Mouse (Mus musculus) forebrain, embryonic 16.5 days (tissue): ENCODE measurements around the gene Cpsf7. TPM values are rescaled to one million over a fixed set of nuclear protein-coding genes. Genes with fewer than 3 reads are reported as not detected.

Experiments
- ATAC-seq: fragments of 200-750 bp; cut with Nextera tagmentation; 2 replicates; pipeline ENCODE4 v1.8.0; 2017; ENCODE audit warnings: mild to moderate bottlenecking, moderate library complexity
- H3K27ac ChIP-seq: fragments of 300-500 bp; sonication (generic); 2 replicates; pipeline ENCODE4 v1.5.1; 2014; ENCODE audit warnings: low read length, control low read depth
- H3K27me3 ChIP-seq: fragments of 300-500 bp; sonication (generic); replicated peaks from 2 replicates; pipeline ENCODE4 v1.6.1; 2014; ENCODE audit warnings: low read length; ENCODE audit not compliant: control insufficient read depth, insufficient read depth
- H3K36me3 ChIP-seq: fragments of 300-500 bp; sonication (generic); 2 replicates; pipeline ENCODE4 v1.6.1; 2014; ENCODE audit not compliant: control insufficient read depth, insufficient read depth
- H3K4me1 ChIP-seq: fragments of 300-500 bp; sonication (generic); replicated peaks from 2 replicates; pipeline ENCODE4 v1.6.1; 2014; ENCODE audit warnings: low read length; ENCODE audit not compliant: control insufficient read depth, insufficient read depth
- H3K4me2 ChIP-seq: fragments of 300-500 bp; sonication (generic); 2 replicates; pipeline ENCODE4 v1.6.1; 2014; ENCODE audit warnings: mild to moderate bottlenecking, low read length, control low read depth
- H3K4me3 ChIP-seq: fragments of 300-500 bp; sonication (generic); replicated peaks from 2 replicates; pipeline ENCODE4 v1.5.1; 2014; ENCODE audit warnings: mild to moderate bottlenecking, low read length, control low read depth
- H3K9ac ChIP-seq: fragments of 300-500 bp; sonication (generic); replicated peaks from 2 replicates; pipeline ENCODE4 v1.6.1; 2014; ENCODE audit warnings: low read depth, low read length, control low read depth
- H3K9me3 ChIP-seq: fragments of 300-500 bp; sonication (generic); 2 replicates; pipeline ENCODE4 v1.6.1; 2016; ENCODE audit warnings: low read length; ENCODE audit not compliant: control insufficient read depth
- WGBS: fragments of 180-500 bp; shearing (Covaris S2); extraction: QIAGEN DNeasy Blood & Tissue Kit; methylation state at CpG from one replicate; pipeline ENCODE4 v1.1.7; 2014; 5-methylcytosine and 5-hydroxymethylcytosine counted together
- polyA plus RNA-seq: library from polyadenylated mRNA; unstranded; fragments of >200 nt; fragmentation: Nextera tagmentation; extraction: Ambion mirVana; gene quantifications from 2 replicates; pipeline ENCODE4 v1.2.1, GENCODE M21; 2015

Gene Cpsf7
- polyA plus RNA-seq = 58.4 and 59.3 TPM in 2 replicates

DNA sequence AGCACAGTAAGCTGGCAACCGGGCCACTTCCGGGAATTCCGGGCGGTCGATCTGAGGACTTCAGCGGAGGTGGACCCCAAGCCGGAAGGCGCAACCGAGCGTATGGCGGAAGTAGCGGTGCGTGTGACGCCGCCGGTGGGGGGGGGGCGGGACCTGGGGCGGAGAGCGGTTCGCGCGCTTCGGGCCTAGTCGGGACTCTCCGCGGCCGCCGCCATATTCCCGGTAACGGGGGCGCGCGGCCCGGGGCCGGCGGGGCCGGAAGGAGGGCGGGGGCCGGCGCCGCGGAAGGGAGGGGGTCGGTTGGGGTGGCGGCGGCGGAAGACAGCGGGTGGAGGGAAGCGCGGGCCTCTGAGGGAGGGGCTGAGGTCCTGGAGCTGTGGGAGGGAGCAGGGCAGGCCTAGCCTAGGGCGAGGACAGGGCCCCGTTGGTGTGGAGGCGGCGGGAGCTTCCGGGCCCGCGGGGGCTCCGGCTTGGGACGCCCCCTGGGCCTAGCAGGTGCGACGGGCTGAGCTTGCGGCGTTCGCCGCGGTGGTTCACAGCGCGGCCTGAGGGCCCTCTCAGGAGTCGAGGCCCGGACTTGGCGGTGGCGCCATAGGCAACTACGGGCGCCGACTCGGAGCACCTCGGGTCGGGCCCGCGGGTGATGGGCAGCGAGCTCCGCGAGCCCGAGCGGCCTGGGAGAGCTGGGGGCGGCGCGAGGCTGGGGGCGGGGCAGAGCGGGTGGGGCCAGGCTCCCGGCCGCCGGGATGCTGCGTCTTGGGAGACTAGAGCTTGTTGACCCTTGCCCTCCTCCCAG, at the start of gene Cpsf7:
Gene Cpsf7, plus strand, starts transcription at position 161 of the 796 bp plus-strand sequence.
- Histone ChIP-seq H3K9me3 (no peaks in the 10 kb centered on the region), H3K4me1 (peaks cover 17% of the 10 kb centered on the region), H3K4me3 (peak within 1 kb of the TSS; percentile 99), H3K36me3 (no peaks in the 10 kb centered on the region), H3K27me3 (no peaks in the 10 kb centered on the region), H3K4me2 (peak within 1 kb of the TSS; percentile 81), H3K9ac (peak within 1 kb of the TSS; percentile 99), H3K27ac (peak within 1 kb of the TSS; percentile 96)
- under 1% methylated on average over 81 of the region's 93 CpGs for WGBS
- ATAC-seq = peak; percentile 95

DNA sequence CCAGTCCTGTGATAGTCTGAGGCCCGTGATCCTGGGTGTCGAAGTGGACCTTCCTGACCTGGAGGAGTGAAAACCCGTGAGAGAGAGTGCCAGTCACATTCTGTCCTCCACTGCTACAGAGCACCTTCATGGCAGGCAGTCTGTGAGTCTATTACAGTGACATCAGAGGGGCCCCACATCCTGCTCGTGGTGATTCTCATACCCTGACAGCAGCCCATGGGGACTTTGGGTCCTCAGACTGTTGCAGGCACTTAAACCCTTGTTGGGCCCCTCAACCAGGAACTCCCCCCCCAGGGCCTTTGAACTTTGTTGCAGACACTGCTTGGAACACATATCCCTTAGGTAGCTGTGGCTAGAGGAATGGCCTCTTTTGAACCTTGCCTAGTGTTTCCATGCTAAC, 45.5 kb upstream of the Cpsf7 start:
- Histone ChIP-seq H3K27me3 (no peaks in the 10 kb centered on the region), H3K4me2 (no peak overlapping the region), H3K4me3 (no peak overlapping the region), H3K36me3 (no peaks in the 10 kb centered on the region), H3K9ac (no peak overlapping the region), H3K27ac (no peak overlapping the region), H3K9me3 (no peaks in the 10 kb centered on the region), H3K4me1 (0 out of 2 replicates have a peak, but pooled peaks cover 4% of the 10 kb centered on the region)
- no peak for ATAC-seq
- 74% methylated on average over 4 of the region's 4 CpGs for WGBS

DNA sequence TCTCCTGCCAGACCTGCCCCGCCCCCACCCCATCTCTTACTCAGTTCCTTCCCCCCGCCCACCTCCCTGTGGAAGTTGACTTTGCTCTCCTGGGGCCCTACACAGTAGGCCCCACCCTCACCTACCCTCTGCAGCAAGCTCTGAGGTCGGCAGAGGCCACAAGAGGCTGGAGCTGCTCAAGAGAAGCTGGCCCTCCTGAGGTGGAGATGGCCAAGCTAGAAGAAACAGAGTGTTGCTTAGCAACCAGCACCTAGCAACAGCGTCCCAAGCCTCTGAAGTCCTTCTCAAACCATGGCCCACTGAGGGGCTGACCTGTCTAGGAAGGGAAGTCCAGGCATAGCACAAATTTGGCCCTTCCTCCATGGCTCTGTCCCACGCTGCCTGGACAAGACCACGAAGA, 42.4 kb upstream of the Cpsf7 start, which contains the start of gene Ppp1r32:
Gene Ppp1r32, minus strand, starts transcription at position 226 of the 400 bp plus-strand sequence.
- Histone ChIP-seq H3K9ac (no peak within 1 kb of the TSS), H3K27me3 (peaks cover 2% of the 10 kb centered on the region; the same call in 1 of the 2 replicates), H3K9me3 (no peaks in the 10 kb centered on the region), H3K4me1 (0 out of 2 replicates have a peak, but pooled peaks cover 4% of the 10 kb centered on the region), H3K36me3 (no peaks in the 10 kb centered on the region), H3K4me2 (no peak within 1 kb of the TSS), H3K4me3 (no peak within 1 kb of the TSS), H3K27ac (no peak within 1 kb of the TSS)
- 26% methylated on average over 6 of the region's 6 CpGs for WGBS
- peak; percentile 67 for ATAC-seq

DNA sequence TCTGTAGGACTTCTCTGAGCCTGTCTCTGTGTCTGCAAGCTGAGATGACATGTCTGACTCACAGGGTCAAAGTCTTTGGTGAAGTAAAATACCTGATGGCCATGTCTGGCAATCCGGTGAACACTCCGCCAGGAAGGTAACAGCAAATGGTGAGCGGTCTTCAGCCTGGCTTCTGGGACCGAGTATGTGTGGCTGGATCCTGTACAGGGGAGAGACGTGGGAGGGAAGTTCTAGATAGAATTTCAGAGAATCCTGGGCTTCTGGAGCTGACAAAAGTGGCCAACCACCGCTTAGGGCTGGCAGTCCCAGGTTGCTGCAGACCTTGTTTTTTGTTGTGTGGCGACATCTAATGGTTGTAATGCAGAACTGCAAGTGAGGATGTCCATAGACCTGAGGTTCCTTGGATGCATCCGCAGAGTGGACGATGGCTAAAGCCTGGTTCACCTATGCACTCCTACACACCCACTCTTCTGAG, 38.8 kb upstream of the Cpsf7 start:
- Histone ChIP-seq H3K36me3 (no peaks in the 10 kb centered on the region), H3K4me3 (no peak overlapping the region), H3K27ac (no peak overlapping the region), H3K27me3 (peaks cover 2% of the 10 kb centered on the region; the same call in 1 of the 2 replicates), H3K4me2 (no peak overlapping the region), H3K9ac (no peak overlapping the region), H3K4me1 (0 out of 2 replicates have a peak, but pooled peaks cover 4% of the 10 kb centered on the region), H3K9me3 (no peaks in the 10 kb centered on the region)
- peak; percentile 87 for ATAC-seq
- 21% methylated on average over 9 of the region's 9 CpGs for WGBS

DNA sequence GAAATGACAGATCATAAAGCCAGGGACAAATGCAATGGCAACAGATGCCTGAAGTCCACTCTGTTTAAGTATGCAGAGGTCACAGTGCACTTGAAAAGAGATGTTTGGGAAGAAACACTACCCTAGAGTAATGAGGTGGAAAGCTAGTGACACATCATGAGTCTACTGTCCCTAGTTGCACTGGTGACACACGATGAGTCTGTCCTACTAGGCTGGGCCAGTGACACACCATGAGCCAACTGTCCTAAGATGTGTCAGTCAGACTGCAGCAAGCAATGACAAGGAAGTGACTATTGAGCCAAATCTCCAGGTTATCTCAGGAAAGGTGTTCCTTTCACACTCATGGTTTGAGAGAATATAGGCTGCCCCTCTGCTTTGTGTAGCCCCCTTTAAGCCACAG, 29.4 kb upstream of the Cpsf7 start:
- H3K36me3 ChIP-seq = 0 out of 2 replicates have a peak, but pooled peaks cover 4% of the 10 kb centered on the region
- no peak overlapping the region for H3K9ac ChIP-seq
- H3K9me3 ChIP-seq = no peaks in the 10 kb centered on the region
- H3K4me3 ChIP-seq = no peak overlapping the region
- H3K4me1 ChIP-seq = no peaks in the 10 kb centered on the region
- WGBS = 96% methylated on average over 1 of the region's 1 CpGs
- H3K4me2 ChIP-seq = no peak overlapping the region
- no peak for ATAC-seq
- no peak overlapping the region for H3K27ac ChIP-seq
- H3K27me3 ChIP-seq = no peaks in the 10 kb centered on the region

DNA sequence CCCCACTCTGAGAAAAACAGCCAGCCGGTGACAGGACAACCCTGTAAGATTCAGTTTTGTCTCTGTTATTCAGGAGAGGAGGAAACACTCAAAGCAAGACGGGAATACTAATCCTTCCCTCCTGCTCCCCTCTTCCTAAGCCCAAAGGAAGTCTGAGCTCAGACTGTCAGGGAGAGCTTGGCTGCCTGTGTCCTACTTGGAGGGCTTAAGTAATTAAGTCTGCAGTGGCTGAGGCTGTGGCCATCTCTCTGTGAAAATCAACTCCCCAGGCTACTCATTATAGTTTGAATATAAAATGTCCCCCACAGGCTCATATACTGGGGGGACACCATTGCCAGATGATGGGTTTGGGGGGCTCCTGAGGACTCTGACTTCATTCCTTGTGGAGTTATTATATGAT, 28.1 kb upstream of the Cpsf7 start:
- Histone ChIP-seq H3K9ac (no peak overlapping the region), H3K4me3 (no peak overlapping the region), H3K36me3 (peaks cover 4% of the 10 kb centered on the region; the same call in 1 of the 2 replicates), H3K9me3 (no peaks in the 10 kb centered on the region), H3K4me1 (no peaks in the 10 kb centered on the region), H3K27me3 (no peaks in the 10 kb centered on the region), H3K27ac (no peak overlapping the region), H3K4me2 (no peak overlapping the region)
- no peak for ATAC-seq
- 42% methylated on average over 2 of the region's 2 CpGs for whole genome bisulfite sequencing

DNA sequence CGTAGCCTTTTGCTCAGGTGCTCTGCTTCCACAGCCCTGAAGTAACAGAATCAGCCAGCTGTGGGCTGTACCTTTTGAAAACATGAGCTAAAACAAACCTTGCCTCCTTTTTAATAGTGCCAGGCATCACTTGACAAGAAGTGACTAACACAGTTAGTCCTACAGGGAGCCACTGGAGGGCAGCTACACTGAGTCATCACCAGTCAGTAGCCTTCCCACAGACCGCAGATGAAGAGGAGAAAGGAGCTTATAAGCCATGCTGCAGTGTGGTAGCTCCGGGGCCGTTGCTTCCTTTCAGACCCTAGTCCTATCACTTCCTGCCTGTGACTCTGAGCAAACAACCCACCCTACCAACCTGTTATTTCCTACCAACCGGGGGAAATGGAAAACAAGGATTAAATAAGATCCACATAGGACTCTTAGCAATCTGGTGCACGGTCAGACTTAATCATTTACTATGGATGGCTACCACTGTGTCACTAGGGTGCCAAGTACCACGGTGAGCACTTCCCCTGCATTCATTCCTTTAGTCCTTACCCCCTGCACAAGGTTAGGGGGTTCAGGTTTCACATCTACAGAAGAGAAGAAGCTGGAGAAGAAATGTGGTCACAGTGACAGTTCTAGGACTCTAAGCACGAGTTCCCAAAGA, 27.4 kb upstream of the Cpsf7 start:
- Histone ChIP-seq H3K27me3 (no peaks in the 10 kb centered on the region), H3K9me3 (no peaks in the 10 kb centered on the region), H3K4me1 (no peaks in the 10 kb centered on the region), H3K4me3 (no peak overlapping the region), H3K36me3 (peaks cover 4% of the 10 kb centered on the region; the same call in 1 of the 2 replicates), H3K4me2 (no peak overlapping the region), H3K9ac (no peak overlapping the region), H3K27ac (no peak overlapping the region)
- WGBS = 69% methylated on average over 8 of the region's 8 CpGs
- ATAC-seq = no peak

DNA sequence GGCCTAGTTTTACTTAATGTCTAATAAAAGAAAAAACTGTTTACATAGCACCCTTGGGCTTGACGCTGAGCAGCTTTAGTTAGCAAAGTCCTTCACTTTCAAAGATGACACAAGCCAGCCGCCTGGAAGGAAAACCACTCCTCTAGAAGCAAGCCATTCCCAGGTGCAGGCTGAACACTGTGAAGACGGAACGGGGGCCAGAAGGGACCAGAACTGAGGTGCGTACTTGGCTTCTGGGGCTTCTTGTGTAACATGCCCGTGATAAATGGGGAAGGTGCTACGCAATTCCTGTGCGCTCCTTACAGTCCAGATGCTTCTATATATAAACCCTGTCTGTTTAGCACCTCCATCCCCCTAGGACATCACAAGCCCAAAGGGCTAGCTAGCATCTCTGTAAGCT, 24.5 kb upstream of the Cpsf7 start:
- peaks cover 10% of the 10 kb centered on the region for H3K36me3 ChIP-seq
- no peak overlapping the region for H3K9ac ChIP-seq
- no peak overlapping the region for H3K4me3 ChIP-seq
- ATAC-seq = no peak
- no peaks in the 10 kb centered on the region for H3K9me3 ChIP-seq
- no peaks in the 10 kb centered on the region for H3K4me1 ChIP-seq
- WGBS = 95% methylated on average over 8 of the region's 8 CpGs
- H3K27ac ChIP-seq = no peak overlapping the region
- no peaks in the 10 kb centered on the region for H3K27me3 ChIP-seq
- no peak overlapping the region for H3K4me2 ChIP-seq

DNA sequence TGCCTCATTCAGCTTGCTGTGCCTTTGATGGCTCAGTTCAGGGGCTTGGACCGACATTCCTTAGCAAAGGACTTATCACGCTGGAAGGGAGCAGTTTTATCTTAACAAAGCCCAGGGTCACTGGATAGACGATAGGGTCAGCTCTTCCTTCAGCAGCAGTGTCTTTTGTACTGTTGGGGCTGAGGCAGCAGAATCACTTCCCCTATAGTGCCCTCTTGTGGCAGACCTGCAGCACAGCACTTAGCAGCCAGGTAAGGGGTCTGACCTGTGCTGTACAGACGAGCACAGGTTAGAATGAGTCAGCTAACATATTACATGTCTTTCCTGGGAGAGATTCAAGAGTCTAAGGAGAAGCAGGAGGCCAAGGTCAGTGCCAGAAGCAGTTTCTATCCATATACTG, 22.5 kb upstream of the Cpsf7 start:
- H3K4me2 ChIP-seq = no peak overlapping the region
- no peak overlapping the region for H3K27ac ChIP-seq
- WGBS = 2% methylated on average over 4 of the region's 4 CpGs
- H3K4me3 ChIP-seq = no peak overlapping the region
- H3K36me3 ChIP-seq = peaks cover 13% of the 10 kb centered on the region
- no peaks in the 10 kb centered on the region for H3K27me3 ChIP-seq
- no peaks in the 10 kb centered on the region for H3K4me1 ChIP-seq
- peak; percentile 55; the same call in 1 of the 2 replicates for ATAC-seq
- no peak overlapping the region for H3K9ac ChIP-seq
- no peaks in the 10 kb centered on the region for H3K9me3 ChIP-seq
